Mouse (Mus musculus) c-Kit-negative CD71-positive TER-119-positive erythroid progenitor cells, embryonic 14.5 days (primary cell): Measurements from ENCODE around the gene Klhdc4.
A peak's percentile ranks its signal among the peaks of the same experiment; 100 is the strongest.

Experiments
- DNase-seq: peaks from one replicate; pipeline ENCODE4 v3.0.0-alpha.2; 2013; ENCODE audit warnings: low read depth, low spot score

Klhdc4 gene

GRCm38 (mm10) chr8:121850018-121850417, 20.6 kb upstream of the Klhdc4 start:
- peak; percentile 71 for DNase-seq

GRCm38 (mm10) chr8:121849303-121849702, 19.9 kb upstream of the Klhdc4 start:
- no peak for DNase-seq

DNA sequence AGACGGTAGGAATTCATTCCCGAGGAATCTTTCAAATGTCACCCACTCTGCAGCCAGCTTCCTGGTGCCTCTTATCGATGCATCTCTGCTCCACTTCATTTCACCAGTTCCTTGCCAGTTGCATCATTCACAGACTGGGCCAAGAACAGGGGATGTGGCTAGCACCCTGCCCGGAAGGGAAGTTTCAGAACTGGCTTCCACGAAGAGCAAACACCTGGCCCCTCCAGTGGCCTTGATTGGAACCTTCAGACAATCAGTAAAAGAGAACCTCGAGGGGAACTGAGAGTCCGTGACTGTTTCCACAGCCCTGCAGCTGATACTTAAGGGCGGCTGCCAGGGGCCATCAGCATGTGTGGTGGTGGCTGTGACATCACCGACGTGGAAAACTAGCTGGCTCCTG, 19.1 kb upstream of the Klhdc4 start:
- DNase-seq = no peak

- DNase-seq = no peak
Observed at GRCm38 (mm10) chr8:121847987-121848386, 18.6 kb upstream of the Klhdc4 start.

DNA sequence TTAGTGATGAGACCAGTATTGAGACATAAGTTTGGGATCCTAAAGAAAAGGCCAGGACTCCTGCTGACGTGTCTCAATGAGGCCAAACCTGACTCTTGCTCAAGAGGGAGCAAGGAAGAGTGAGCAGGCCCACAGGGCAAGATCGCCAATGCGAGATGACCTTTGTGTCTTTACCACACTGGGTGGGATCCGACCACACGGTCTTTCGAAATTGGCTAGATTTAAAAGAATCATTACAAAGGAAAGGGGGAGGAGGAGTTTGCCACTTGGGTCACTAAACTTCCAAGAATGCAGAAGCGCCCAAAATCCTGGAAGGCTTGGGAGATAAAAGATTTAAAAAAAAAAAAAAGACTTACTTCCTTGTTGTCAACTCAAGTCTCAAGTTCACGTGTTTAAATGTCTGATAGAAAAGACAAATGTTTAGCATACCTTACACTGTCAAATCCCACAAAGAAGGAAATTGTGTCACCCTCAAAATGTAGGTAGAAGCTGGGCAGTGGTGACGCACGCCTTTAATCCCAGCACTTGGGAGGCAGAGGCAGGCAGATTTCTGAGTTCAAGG, 18.0 kb upstream of the Klhdc4 start:
- no peak for DNase-seq

DNA sequence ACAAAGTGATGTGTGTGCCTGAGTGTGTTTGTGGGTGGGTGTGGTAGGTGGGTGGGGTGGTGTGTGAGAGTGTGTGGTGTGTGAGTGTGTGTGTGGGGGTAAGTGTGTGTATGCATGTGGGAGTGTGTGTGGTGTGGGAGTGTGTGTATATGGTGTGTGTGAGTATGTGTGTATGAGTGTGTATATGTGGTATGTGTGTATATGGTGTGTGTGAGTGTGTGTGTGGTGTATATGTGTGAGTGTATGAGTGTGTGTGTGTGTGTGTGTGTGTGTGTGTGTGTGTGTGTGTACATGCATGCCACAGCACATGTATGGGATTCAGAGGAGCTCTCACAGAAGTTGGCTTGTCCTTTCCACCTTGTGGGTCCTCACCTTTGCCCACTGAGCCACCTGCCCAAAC, 17.4 kb upstream of the Klhdc4 start:
- DNase-seq = no peak

DNA sequence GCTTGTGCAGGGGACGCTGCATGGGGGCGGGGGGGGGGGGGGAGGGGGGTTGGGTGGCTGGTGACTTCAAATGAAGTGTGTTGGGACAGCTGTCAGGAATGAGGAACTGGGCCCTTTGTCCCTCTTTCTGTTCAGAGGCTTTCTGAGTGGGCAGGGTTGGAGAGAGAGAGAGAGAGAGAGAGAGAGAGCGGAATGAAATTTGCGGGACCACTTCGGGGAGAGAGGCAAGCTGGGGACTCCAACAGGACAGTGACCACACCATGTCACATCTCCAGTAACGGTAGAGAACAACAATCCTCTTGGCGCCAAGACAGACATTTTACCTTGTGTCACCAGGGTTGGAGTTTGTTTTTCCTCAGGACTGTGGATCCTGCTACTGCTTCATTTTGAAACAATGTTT, 15.4 kb upstream of the Klhdc4 start:
- no peak for DNase-seq

DNA sequence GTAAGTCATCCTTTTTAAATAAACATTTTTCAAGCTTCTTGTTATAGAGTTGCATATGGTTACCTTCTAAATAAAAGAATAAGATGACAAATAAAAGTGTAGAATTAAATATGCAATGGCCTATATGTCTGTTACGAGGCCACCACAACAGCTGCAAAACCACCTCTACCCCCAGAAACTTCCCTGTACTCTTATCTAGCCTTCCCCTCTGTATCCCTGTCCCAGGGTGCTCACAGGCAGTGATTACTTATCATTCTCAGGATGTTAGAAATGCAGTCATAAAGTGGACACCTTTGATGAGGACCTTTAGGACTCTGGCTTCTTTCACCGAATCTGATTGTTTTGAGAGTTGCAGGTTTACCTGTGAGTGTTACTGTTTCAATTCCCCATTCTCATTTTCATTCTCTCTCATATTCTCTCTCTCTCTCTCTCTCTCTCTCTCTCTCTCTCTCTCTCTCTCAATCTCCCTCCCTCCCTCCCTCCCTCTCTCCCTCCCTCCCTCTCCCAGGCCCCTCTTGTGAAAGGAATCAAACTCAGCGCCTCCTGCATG, 13.9 kb upstream of the Klhdc4 start:
- DNase-seq = no peak

GRCm38 (mm10) chr8:121842064-121842955, 12.9 kb upstream of the Klhdc4 start:
- no peak for DNase-seq

GRCm38 (mm10) chr8:121841242-121841641, 11.9 kb upstream of the Klhdc4 start:
- DNase-seq = no peak

- peak; percentile 50 for DNase-seq
Observed at GRCm38 (mm10) chr8:121832503-121832902, 3.1 kb upstream of the Klhdc4 start.

DNA sequence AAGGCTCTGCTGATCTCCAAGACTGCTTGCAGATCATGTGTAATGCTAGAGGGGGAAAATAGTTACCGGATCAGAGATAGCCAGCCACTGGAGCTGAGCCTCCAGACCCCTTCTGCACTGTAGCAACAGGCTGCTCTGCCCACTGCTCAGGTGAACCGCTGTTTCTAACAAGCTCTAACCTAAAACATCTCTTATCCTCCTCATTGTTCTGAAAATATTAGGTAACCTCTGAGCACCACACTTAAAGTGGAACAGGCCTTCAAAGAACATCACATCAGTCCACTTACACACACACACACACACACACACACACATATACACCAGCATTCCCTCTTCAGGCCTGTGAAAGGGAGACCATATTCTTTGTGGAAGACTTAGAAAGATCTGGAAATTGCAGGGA, 2.7 kb upstream of the Klhdc4 start:
- DNase-seq = no peak

DNA sequence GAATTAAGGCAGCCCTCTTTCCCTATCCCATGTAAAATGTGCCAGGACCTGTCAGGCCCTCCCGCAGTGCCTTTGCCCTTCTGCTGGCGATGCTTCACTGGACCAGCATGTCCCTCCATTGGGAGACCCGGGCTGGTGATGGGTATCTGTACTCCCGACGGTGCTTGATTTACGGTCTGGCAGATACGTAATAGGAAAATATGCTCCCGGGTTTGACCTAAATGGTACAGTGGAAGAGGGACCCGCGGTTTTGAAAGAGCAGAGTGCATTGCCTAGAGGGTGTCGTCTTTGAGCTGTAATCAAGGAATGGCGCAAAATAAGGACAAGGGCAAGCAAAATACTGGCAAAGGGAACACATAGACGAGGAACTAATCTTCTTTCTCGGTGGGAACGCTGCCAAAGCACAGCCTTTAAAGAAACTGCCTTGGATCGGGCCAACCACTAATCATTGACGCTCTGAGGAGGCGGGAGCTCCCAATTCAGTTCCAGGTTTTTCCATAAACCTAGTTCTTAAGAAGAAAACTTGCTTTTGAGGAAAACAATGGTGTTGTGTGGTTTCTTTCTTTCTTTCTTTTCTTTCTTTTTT, 501 bp upstream of the Klhdc4 start:
- DNase-seq = no peak

DNA sequence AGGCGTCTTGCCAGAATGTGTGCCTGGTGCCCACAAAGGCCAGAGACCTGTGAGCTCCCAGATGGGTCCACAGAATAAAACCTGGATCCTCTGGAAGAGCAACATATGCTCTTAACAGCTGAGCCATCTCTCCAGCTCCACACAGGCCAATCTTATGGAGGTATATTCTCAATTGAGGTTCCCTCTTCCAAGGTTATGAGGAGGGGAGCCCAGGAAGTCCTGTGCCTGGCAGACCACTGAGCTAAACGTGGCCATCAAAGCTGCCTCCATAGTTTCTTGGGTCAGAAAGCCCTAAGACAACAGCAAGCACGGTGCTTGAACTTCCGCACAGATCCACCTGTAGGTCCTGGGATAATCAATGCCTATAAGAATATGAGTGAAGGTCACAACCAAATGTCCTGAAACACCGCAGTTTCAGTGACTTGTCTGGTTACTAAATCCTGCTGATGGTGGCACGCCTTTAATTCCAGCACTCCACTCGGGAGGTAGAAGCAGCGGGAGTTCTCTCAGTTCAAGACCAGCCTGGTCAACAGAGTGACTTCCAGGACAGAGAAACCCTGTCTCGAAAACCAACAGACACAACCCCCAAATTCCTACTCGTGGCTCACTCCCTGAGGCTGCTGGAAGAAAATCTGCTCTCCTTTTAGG, 869 bp downstream of the Klhdc4 start:
- no peak for DNase-seq

DNA sequence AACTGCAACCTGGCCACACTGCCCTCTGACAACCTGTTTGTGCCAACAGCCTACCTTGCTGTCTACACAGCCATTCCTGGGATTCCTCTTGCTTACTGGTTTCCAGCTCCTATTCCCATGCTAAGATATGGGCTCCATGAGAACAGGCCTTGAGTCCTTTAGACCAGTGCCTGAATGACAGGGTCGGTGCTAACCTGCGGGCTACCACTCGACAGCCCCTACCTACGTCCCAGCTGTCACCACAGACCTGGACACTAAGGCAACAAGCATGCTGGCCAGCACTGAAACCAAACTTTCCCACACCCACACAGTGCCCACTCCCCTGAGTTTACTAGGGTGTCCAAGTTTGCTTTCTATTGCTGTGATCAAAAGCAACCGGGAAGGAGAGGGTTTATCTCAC, 1.6 kb downstream of the Klhdc4 start:
- no peak for DNase-seq

DNA sequence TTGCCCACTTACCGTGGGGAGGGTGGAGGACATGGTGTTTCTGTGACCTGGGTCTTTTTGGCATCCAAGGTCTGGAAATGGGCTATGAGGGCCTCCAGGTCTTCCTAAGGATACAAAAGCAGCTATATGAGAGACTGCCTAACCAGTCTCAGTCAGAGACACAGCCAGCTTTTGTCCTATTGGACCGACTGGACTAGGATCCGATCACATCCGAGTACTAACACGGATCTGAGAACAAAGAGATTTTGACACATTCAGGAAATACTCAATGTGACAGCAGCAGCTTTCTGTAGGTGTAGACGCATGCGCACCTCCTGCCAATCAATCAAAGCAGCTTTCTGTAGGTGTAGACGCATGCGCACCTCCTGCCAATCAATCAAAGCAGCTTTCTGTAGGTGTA, 7.6 kb downstream of the Klhdc4 start:
- DNase-seq = no peak

DNA sequence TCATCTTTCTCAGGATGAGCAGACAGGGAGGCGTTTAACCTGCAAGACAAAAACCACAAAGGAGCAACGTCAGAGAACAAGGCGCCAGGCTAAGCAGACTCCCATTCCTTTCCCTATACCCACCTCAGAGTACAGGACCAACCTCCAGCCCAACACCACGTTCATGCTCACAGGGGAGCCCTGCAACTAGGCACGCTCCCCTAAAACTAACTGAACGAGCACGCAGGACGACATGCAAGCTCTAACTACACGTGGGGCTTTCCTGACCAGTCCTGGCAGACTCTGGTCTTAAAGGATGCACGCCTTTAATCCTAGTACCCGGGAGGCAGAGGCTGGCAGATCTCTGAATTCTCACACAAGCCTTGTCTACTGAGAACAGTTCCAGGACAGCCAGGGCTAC, 8.0 kb downstream of the Klhdc4 start:
- no peak for DNase-seq

DNA sequence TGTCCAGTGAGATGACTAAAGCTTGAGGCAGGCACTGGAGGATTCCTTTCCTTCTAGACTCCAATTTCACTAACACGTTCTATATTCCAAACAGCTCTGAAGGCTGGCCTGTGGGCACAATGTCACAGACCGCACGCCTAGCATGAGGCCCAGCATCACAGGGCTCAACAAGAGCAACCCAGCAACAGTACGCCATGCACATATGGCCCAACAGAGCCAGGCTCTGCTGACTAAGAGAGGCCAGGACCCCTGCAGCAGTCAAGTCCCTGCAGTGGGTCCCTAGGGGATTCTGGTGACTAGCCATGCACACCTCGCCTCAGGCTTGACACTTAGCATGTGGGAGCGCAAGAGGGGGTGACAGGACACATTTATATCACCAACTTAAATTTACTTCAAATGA, 8.5 kb downstream of the Klhdc4 start:
- DNase-seq = no peak

- DNase-seq = no peak
Observed at GRCm38 (mm10) chr8:121818226-121818625, 11.1 kb downstream of the Klhdc4 start.

- DNase-seq = no peak
Observed at GRCm38 (mm10) chr8:121811931-121812570, 17.3 kb downstream of the Klhdc4 start.

DNA sequence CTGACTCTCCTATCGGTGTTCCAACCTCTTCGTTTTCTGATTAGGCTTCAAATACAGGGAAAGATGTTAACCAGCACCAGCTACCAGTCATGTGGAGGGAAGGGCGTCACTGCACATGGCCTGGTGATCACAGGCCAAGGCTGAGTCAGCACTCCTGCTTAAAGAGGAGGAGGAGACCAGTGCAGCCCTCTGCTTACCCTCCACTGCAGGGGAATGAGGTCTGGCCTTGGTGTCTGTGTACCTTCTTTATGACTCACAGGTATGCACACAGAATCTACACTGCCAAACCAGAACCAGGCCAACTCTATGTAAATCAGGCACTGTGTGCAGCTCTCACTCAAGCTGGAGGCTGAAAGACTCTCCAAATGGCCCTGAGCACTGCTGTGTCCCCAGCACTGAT, 17.9 kb downstream of the Klhdc4 start:
- DNase-seq = no peak
